Mouse (Mus musculus): Measurements from ENCODE around the gene D430042O09Rik.
"Not testable (repeated sequence)": the region's sequence is repeated elsewhere in the genome, so short reads cannot be mapped to it uniquely, and the experiment has no call there.

- not testable (repeated sequence) for TF ChIP-seq POLR2A (IDR thresholded peaks at IDR 0.05; ENCODE audit: extremely low read depth, insufficient read depth, low read length); CTCF (IDR thresholded peaks at IDR 0.05; ENCODE audit: low read depth, low read length)
Measured at GRCm38 (mm10) chr7:125713542-125714055, 5.9 kb downstream of the D430042O09Rik start.

Measured in liver, adult 2 months (tissue).